Mouse (Mus musculus) gastrocnemius, postnatal 4 days (tissue): Measurements from ENCODE around the gene Rpp14. TPM values are rescaled to one million over a fixed set of nuclear protein-coding genes. Genes with fewer than 3 reads are reported as not detected.
A peak's percentile ranks its signal among the peaks of the same experiment; 100 is the strongest.

Source experiments
- DNase-seq, 2 experiments: peaks; one replicate each; pipeline ENCODE4 v3.0.0; 2021 to 2022; ENCODE audit warnings: low spot score in 2 of 2, mixed read lengths in 2 of 2
- total RNA-seq, 2 experiments: library from RNA; stranded (reverse); gene quantifications; 2 replicates each; pipeline ENCODE4 v1.2.3; 2021

Rpp14 gene
- total RNA-seq, 2 experiments from 2014 or later = 18.0 to 21.9 TPM

GRCm38 (mm10) chr14:8056076-8056475, 24.1 kb upstream of the Rpp14 start:
- no peak for DNase-seq

- DNase-seq = no peak
These were observed 20.2 kb upstream of the Rpp14 start for GRCm38 (mm10) chr14:8059938-8060337.

- DNase-seq = no peak
These were observed 18.1 kb upstream of the Rpp14 start for GRCm38 (mm10) chr14:8062076-8062475.

GRCm38 (mm10) chr14:8062537-8063301, 17.4 kb upstream of the Rpp14 start:
- DNase-seq = no peak

- no peak for DNase-seq
These were observed 16.1 kb upstream of the Rpp14 start for GRCm38 (mm10) chr14:8063835-8064785.

GRCm38 (mm10) chr14:8080718-8081117, 551 bp downstream of the Rpp14 start:
- DNase-seq = no peak

- no peak for DNase-seq
These were observed 2.8 kb downstream of the Rpp14 start for GRCm38 (mm10) chr14:8082949-8083348.

- DNase-seq = no peak
These were observed 8.8 kb downstream of the Rpp14 start for GRCm38 (mm10) chr14:8089016-8089415.

- DNase-seq = no peak
These were observed 12.4 kb downstream of the Rpp14 start for GRCm38 (mm10) chr14:8092573-8092972.

- no peak for DNase-seq
These were observed 13.3 kb downstream of the Rpp14 start for GRCm38 (mm10) chr14:8093427-8093826.

GRCm38 (mm10) chr14:8094931-8095561, 14.9 kb downstream of the Rpp14 start:
- no peak for DNase-seq

GRCm38 (mm10) chr14:8095562-8095950, 15.4 kb downstream of the Rpp14 start:
- no peak for DNase-seq

- DNase-seq = peak; percentile 79 to 89
These were observed 18.0 kb downstream of the Rpp14 start, which contains the start of gene Pxk for GRCm38 (mm10) chr14:8097978-8098686. Gene Pxk (plus strand): TSS chr14:8098211.

- DNase-seq = no peak
These were observed 18.5 kb downstream of the Rpp14 start for GRCm38 (mm10) chr14:8098687-8098995.

GRCm38 (mm10) chr14:8099561-8100021, 19.4 kb downstream of the Rpp14 start:
- no peak for DNase-seq

GRCm38 (mm10) chr14:8101886-8102285, 21.7 kb downstream of the Rpp14 start:
- no peak for DNase-seq

GRCm38 (mm10) chr14:8102676-8103075, 22.5 kb downstream of the Rpp14 start:
- DNase-seq = no peak

- no peak for DNase-seq
These were observed 27.9 kb downstream of the Rpp14 start for GRCm38 (mm10) chr14:8108047-8108446.

- no peak for DNase-seq
These were observed 28.8 kb downstream of the Rpp14 start for GRCm38 (mm10) chr14:8108976-8109375.

GRCm38 (mm10) chr14:8111545-8111944, 31.4 kb downstream of the Rpp14 start:
- no peak for DNase-seq

- DNase-seq = no peak
These were observed 31.9 kb downstream of the Rpp14 start for GRCm38 (mm10) chr14:8112036-8112435.
